Mouse (Mus musculus): ENCODE results near the gene Acvr1.

DNA sequence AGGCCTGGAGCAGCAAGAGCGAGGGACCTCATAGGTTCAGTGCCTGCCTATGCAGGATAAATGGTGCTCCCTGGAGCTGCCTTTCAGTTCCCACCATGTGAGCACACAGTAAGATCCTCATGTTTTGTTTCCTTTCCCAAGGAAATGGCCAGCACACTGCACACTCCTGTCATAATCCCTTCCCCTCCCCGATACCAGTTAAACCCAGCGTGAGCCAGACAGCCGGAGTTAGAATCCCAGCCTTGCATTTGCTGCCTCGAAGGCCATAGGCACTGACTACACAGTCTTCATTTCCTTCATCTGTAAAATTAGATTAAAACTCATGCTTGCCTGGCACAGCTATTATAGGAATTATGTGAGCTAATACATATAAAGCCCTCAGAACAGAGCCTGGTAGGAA lies 37.6 kb downstream of the Acvr1 start:
- TF ChIP-seq CTCF (conservative IDR thresholded peaks at IDR 0.05; ENCODE audit: low read length) = no peak
- no peak for TF ChIP-seq POU5F1 (IDR thresholded peaks at IDR 0.05; ENCODE audit: borderline replicate concordance, low read length)
